Mouse (Mus musculus) ES-E14 (cell line): ENCODE data around the gene Rragd.

Source experiments
- CHD2 ChIP-seq: IDR thresholded peaks from 2 replicates; pipeline ENCODE4 v1.6.1; 2014; ENCODE audit warnings: mild to moderate bottlenecking, low read depth, low read length, inconsistent platforms
- HCFC1 ChIP-seq: IDR thresholded peaks from 2 replicates; pipeline ENCODE4 v1.6.1; 2012; ENCODE audit warnings: low read length, inconsistent platforms, borderline replicate concordance; ENCODE audit not compliant: insufficient read depth
- MAFK ChIP-seq: IDR thresholded peaks from 2 replicates; pipeline ENCODE4 v1.6.1; 2014; ENCODE audit warnings: mild to moderate bottlenecking, low read depth, low read length, inconsistent platforms; ENCODE audit not compliant: insufficient read depth
- ZC3H11A ChIP-seq: IDR thresholded peaks from 2 replicates; pipeline ENCODE4 v1.6.1; 2012; ENCODE audit warnings: low read depth, mild to moderate bottlenecking, inconsistent platforms, low read length, borderline replicate concordance
- ZNF384 ChIP-seq: IDR thresholded peaks from 2 replicates; pipeline ENCODE4 v1.6.1; 2012; ENCODE audit warnings: low read depth, low read length, inconsistent platforms

DNA sequence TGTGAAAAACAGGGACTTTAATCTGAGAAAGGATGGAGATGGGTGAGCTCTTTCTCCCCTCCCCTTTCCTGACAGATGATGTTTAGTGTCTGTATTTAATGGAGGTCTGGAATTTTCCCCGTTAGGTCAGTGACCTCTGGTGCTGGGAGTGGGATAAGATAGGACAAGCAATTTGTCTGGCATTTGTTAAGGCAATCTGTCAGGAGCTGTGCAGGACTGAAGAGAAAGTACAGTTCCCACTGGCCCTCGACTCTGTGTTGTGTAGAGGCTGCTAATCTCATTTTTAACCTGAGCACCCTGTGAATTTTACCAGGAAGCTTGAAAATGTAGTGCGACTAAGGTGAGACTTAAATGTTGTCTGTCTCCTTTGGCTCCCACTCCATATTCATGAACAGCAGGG is 2.8 kb downstream of the Rragd start:
- TF ChIP-seq CHD2 = no peak
- no peak for TF ChIP-seq ZNF384
- no peak for TF ChIP-seq HCFC1
- no peak for TF ChIP-seq MAFK
- no peak for TF ChIP-seq ZC3H11A
